Mouse (Mus musculus): ENCODE measurements around the gene Bsg. TPM values are rescaled to one million over a fixed set of nuclear protein-coding genes. Genes with fewer than 3 reads are reported as not detected.
"Not testable (repeated sequence)": the region's sequence is repeated elsewhere in the genome, so short reads cannot be mapped to it uniquely, and the experiment has no call there.

Bsg gene
- polyA plus RNA-seq, 1 experiment from 2014 or later, result 376 TPM

DNA sequence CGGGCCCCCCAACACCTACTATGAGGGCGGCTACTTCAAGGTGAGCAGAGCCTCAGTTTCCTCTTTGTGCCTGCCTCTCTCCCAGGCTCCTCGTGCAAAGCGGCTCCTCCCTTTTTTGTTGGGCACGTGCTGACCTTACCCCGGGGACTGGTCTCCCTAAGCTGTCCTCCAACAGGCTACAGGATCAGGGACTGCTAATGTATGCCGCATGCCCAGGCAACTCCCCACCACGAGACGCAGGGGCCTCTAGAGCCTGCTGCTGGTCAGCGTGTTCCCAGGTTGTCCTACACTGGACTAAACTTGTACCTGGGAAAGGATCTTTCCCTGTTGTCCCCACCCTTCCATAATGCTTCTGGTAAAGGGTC lies 21.8 kb upstream of the Bsg start:
- no peak for DNase-seq (ENCODE audit: low spot score)

DNA sequence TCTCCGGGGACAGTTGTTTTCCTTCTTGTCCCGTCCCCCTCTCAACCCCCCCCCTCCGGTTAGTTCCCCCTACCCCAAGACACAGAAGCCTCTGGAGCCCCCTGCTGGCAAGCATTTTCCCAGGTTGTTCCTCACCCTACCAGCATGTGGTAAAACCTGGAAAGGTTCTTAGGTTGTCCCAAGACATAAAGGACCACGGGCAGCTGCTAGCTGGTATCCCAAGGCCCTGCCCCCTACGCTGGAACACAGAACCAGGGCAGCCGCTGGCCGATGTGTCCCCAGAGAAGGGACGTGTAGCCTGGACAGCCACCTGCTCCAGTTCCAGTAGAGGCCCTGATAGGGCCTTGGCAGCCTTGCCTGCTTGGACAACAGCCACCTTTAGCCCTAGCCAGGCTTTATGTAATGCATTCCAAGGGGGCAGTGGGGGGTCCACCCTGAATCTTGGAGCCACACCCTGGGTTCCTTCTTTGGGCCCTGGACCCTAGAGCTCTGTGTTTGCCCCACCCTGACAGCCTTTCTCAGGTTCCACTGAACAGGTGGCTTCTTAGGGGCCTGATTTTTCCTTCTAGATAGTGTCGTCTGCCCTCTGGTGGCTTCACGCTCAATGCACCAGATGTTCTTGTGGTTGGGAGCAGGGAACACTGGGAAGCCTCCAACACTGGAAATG lies 21.2 kb upstream of the Bsg start:
- peak; percentile 67 for DNase-seq (ENCODE audit: low spot score)

DNA sequence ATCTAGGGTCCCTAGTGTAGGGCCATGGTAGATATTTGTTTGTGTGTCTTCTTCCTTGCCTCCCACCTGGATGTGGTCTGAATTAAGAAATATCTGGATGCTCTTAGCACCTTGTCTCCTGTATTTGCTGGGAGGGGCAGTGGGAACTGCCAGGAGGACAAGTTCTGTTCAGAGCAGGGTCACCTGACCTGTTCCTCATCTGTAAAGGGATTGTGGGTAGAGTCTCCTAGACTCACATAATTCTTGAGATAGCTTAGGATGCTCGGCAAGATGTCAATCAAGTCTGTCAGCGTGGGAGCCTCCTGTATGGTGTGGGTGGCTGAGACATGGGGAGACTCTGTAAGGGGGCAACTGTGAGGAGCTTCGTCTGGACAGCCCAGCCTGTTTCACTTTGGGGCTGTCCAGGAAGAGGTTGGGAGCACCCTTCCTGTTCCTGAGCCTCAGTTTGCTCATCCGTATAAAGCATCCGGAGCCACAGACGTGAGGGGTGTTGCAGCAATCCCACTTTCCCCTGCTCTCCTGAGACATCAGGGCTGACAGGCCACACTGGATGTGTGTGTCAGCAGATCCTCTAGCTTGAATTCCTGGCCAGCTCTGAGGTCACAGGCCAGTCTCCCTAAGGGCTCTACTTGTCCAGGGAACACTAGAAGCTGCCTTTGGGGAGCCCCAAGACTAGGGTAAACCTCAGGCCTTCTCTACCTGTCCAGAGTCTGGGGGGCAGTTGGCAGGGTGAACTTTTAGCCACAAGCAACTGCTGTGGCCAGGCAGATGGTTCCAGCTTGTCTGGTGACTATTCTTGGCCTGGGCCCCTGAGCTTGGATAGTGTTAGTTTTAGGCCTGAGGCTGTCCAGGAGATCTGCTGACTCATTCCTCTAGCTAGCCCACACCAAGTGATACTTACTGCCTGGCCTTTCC lies 20.3 kb upstream of the Bsg start:
- no peak for DNase-seq (ENCODE audit: low spot score)

DNA sequence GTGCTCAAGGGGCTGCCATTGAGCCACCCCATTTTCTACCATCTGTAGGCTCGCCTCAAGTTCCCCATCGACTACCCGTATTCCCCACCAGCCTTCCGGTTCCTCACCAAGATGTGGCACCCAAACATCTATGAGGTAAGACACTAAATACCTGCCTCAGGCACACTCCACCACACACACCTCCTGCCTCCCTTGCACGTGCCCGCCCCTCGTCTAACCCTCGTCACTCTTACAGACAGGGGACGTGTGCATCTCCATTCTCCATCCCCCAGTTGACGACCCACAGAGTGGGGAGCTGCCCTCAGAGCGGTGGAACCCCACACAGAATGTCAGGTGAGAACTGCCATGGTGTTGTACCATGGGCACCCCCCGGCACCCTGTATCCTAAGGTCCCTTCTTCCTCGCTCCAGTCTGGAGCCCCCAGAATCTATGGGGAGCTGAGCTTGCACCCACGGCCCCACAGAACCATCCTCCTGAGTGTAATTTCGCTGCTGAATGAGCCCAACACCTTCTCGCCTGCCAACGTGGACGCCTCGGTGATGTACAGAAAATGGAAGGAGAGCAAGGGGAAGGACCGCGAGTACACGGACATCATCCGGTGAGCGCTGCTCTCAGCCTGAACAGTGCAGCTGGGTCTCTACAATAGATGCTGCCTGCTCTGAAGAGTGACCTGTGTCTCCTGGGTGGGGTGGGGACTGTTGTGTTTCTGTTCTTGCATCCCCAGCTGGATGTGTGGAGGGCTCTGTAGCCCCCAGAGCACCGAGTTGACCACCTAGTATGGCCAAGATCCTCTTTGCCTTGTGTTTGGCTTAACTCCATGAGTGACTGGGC lies 19.3 kb upstream of the Bsg start:
- no peak for DNase-seq (ENCODE audit: low spot score)

DNA sequence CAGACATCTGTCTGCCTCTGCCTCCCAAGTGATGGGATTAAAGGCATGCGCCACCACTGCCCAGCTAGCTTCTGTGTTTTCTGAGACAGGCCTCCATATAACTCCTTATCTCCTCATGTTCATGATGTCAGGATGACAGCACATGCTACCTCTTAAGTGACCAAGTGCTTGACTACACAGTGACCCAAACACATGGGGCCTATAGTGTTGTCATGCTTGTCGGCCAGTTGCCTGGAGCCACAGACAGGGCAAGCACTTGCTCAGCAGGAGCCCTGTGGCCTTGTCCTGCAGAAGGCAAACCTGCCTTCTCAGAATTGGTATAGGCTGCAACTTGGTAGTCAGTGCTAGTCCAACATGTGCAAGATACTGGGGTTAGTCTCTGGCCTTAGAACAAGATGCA lies 18.1 kb upstream of the Bsg start:
- DNase-seq (ENCODE audit: low spot score), result no peak

DNA sequence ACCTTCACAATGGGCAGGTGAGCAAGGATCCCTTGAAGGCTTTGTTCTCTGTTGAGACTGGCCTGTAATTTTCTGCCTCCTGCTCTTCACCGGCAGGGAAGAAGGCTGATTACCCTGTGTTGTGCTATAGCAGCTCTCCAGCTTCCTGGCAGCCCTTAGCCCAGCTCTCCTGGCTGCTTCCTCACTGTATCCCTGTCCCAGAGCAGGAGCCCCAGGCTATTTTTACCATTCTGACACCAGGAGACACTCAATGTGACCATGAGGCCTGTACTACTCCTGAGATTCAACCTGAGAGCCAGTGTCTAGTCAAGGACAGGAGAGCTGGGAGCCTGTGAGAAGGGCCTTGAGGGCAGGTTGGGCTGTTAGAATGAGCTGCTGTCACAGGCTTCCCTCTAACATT lies 17.6 kb upstream of the Bsg start:
- no peak for DNase-seq (ENCODE audit: low spot score)

DNA sequence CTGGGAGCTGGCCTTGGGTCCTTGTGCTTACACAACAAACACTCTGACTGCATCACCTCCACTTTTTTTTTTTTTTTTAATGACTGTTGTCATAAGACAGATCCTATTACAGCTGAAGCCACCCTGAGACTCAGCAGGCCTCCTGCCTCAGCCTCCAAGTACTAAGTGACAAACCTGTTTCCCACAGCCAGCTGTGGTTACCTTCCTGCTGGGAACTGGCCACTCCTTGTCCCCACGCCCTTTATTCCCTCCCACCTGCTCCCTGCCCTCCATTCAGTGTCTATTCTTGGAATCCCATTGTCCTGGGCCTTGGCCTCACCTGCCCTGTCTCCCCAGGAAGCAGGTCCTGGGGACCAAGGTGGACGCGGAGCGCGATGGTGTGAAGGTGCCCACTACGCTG lies 16.8 kb upstream of the Bsg start:
- DNase-seq (ENCODE audit: low spot score), result no peak

DNA sequence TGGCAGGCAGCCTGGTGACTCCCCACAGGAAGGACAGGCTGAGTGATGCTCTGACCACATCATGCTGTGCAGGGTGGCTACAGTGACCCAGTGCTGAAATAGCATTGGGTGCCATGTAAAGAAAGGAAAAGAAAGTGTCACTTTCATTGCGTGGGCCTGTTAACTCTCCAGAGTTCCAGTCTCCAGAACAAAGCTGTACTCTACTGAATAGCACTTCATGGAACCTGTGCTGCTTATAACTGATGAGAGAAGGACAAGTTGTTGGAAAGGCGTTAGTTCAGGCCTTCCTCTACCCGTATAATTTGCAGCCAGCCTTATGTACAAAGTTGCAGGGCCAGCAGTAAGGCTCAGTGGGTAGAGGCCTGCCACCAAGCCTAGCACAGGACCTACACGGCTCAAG lies 15.6 kb upstream of the Bsg start, which contains the start of gene Gzmm:
Gzmm (plus strand) TSS at position 301 of the 400 bp plus-strand sequence.
- DNase-seq (ENCODE audit: low spot score), result no peak

DNA sequence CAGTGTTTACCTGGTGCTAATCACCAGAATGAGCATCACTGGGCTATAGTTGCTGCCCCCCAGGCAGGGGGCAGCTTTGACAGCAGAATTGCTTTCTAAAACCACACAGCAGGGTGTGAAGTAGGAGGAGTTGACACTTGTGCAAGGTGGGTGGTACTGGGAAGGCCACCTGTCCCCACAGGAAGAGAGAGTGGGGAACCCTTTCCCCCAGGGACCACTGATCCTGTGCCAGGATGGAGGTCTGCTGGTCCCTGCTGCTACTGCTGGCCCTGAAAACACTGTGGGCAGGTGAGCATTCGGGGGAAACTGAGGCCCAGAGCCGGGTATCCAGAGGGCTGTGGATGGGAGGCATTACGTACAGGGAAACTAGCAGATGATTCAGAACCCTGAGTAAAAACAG lies 15.1 kb upstream of the Bsg start:
- no peak for DNase-seq (ENCODE audit: low spot score)

DNA sequence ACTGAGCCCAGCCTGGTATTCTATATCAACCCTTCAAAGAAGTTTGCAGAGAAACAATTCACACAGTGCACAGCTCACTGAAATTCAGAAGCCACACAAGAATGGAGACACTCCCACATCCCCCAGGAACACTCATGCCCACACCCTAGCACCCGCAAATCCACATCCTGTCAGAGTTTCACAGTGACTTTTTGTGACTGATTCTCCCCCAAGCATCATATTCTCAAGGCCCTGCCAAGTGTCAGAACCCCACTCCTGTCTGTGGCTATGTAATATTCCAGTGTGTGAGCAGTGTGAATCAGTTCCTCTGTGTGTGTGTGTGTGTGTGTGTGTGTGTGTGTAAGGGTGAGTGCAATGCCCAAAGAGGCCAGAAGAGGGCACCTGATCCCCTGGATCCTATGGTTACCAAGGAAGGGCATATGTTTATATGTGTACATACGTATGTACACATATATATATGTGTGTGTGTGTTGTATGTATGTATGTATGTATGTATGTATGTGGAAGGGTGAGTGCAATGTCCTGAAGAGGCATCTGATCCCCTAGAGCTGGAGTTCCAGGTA lies 12.2 kb upstream of the Bsg start:
- no peak for DNase-seq (ENCODE audit: low spot score)

DNA sequence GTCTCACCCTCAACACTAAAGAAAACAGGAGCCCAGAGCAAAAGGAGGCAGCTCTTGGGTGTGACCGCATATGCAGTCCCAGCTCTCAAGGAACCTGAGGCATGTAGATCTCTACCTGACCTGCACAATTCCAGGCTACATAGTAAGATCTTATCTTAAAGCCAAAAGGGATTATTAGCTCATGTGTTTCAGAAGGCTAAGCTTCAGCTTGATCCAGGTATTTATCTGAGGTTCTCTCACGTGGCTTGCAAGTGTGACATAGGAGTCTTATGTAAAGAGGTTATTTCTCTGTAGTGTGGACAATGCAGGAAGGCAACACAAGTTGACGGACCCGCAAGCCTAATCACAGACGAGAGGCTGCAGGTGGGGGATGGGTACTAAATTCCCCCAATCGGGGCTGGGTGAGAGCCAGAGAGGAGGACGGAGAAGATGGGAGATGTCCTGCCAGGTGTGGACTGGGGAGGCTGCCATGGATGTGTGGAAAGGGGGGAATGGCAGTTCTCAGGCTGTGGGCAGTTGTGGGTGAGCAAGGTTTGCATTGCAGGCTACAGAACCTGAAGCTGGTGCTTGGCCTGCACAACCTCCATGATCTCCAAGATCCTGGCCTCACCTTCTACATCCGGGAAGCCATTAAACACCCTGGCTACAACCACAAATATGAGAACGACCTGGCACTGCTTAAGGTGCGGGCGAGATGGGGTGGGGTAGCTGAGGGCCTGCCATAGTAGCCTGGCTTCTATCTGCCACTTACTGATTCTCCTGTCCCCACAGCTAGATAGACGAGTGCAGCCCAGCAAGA lies 10.5 kb upstream of the Bsg start:
- no peak for DNase-seq (ENCODE audit: low spot score)

DNA sequence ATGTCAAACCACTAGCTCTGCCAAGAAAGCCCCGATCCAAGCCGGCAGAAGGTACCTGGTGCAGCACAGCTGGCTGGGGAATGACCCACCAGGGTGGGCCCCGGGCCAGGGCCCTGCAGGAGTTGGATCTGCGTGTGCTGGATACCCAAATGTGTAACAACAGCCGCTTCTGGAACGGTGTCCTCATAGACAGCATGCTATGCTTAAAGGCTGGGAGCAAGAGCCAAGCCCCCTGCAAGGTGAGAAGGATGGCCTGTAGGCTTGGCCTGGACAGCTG lies 10.0 kb upstream of the Bsg start:
- DNase-seq (ENCODE audit: low spot score), result no peak

DNA sequence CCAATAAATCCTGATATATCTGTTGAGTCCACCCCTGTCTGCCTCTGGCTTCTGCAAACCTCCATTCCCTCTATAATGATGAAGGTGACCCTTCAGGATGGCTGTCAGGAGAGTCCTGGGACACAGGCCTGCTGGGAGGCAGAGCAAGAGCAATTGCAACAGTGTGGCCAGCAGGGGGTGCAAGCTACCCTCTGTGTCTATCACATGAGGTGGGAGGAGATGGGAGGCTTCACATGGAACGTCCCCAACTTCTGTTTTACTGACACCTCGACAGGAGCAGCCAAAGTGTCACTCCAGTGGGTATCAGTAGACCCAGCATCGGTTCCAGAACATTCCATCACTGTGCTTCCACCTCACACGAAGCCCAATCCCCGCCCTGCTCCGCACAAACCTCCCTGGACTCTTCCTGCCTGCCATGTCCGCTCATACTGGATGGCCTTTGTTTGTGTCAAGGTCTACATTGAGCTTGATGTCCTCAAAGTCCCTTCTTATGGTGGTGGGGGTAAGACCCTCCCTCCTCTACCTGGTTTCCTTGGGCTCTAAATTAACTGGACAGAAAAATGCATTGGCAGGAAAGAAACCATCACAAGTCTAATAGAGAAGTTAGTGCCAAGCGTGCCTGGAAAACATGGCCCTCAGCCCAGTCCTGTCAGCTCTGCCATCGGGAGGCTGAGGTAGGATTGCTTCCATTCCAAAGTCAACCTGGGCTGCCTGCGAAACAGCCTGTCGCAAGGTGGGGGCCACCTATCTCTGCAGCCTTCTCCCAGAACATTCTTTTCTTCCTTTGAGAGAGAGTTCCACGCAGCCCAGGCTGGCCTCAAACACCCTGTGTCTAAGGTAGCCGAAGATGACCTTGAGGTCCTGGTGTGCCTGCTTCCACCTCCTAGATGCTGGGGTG lies 8.8 kb upstream of the Bsg start:
- DNase-seq (ENCODE audit: low spot score), result peak; percentile 61

DNA sequence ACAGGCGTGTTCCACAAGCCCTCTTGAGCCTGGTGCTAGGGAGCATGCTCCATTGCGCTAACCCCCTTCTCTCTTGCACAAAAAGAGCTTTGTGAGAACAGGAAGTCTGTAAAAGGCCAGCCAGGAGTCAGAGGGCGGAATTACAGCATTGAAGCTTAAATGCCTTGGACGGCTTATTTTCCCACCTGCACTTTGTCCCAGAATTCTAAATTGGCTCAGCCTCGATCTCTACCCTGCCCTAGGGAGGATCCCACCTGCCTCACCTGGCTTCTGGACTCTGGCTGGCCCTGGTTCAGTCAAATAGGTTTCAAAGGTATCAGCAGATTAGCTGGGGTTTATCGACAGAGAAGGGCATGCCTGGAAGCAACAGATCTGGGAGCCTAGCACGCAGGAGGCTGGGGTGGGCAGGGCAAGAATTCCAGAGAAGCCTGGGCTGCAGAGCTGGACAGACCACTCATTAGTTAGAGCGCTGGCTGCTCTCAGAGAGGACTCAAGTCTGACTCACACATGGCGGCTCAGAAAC lies 8.1 kb upstream of the Bsg start:
- no peak for DNase-seq (ENCODE audit: low spot score)

DNA sequence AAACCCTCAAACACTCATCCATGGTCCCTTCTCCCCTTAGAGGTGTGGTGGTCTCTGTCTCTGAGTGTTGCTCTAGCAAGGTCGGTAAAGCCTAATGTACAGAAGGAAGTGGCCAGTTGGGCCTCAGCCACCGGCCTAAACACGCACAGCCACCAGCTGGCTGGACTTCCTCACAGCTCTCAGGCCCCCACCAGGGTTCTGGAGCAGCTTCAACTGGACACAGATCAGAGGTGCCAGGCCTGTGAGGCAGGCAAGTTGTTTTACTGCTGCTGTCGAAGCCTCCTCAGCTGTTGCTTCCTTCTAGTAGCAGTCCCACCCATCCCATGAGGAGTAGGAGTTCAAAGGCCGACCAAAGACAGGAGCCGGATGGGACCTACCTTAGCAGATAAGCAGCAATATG lies 6.4 kb upstream of the Bsg start:
- DNase-seq (ENCODE audit: low spot score), result no peak

DNA sequence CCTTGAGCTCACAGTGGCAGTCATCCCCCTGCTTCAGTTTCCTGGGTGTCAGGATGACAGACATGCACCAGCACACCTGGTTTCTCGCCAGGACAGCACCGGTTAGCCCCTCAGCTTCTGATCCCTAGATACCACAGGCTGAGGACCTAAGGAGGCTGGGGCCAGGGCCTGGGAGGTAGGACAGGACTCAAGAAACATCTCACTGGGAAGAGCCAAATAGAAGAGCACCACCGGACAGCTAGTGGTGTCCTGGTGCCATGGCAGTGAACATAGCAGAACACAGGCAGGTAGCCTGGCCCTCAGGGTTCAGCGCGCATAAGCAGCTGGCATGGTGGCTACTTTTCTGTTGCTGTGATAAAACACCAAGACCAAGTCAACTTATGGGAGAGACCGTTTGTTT lies 5.8 kb upstream of the Bsg start:
- no peak for DNase-seq (ENCODE audit: low spot score)

DNA sequence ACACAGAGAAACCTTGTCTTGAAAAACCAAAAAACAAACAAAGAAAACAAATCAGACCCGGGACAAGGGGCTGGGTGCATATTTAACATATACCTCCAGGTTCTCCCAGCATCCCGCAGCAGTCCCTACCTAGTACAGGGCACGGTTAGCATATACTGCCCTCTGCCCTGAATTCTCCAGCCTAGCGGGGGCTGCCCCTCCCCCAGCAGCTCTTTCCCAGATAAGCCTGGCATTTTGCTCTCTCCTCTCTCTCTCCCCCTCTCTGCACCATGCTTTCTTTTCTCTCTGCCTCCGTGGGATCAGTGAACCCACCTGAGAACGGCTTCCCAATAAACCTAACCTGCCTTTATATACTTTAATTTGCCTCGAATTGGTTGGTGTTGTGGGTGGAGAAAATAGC lies 3.6 kb upstream of the Bsg start:
- DNase-seq (ENCODE audit: low spot score), result no peak

DNA sequence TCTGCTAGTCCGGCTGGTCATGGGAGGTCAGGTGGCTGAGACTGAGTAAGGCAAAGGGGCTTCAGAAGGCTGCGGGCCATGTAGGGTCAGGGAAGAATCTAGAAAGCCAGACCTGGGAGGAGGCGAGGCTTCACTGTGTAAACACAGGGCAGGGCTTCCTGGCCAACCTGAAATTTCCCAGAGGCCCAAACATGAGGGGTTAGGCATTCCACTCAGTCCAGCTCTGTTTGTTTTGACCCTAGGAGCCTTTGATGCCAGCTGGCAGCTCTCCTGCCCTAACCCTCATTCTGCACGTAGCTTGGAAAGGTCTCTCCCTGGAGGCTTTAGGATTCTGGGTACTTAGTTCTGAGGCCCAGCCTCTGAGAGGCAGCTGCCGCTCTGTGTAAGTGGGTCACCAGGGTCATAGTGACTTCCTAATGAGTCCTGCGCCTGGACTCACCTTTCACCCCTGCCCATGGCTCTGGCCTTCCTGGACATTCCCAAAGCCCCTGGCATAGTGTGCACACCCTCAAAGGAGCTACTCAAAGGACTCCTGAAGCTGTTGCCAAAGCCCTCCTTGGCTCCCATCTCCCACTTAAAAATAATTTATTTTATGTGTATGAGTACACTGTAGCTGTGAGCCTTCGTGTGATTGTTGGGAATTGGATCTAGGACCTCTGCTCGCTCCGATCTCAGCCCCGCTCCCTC lies 2.7 kb upstream of the Bsg start:
- DNase-seq (ENCODE audit: low spot score), result no peak

DNA sequence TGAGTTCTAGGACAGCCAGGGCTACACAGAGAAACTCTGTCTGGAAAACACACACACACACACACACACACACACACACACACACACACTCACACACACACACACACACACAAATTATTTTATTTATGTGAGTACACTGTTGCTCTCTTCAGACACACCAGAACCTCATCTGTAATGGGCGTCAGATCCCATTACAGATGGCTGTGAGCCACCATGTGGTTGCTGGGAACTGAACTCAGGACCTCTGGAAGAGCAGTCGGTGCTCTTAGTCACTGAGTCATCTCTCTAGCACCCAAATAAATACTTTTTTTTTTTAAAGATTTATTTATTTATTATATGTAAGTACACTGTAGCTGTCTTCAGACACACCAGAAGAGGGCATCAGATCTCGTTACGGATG lies 1.3 kb upstream of the Bsg start:
- not testable (repeated sequence) for DNase-seq (ENCODE audit: low spot score)
